Mouse (Mus musculus): ENCODE measurements around the gene Vmn1r203. TPM values are rescaled to one million over a fixed set of nuclear protein-coding genes. Genes with fewer than 3 reads are reported as not detected.
"Not testable (repeated sequence)": the region's sequence is repeated elsewhere in the genome, so short reads cannot be mapped to it uniquely, and the experiment has no call there.

Vmn1r203 gene
- polyA plus RNA-seq (2015; fragmentation: Nextera tagmentation; extraction: Ambion mirVana): 0.03 TPM in 1 of 2 replicates, not detected in the other

DNA sequence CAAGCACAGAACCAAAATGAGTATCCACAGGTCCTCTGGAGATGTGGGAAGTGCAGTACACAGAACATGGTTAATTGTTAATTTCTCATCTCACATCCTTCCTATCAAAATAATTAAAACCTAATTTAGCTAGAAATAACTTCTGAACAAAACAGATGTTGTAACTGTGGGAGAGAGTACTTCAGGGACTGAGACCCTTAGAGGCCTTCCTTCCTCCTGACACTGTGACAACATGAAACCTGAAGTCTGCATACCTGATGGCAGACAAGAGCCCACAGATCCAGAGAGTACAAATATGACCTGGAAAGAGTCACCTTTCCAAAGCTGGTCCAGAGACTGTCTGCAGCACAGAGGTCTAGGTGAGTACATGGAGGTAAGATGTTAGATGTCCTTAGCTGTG is at the start of gene Vmn1r203:
Gene Vmn1r203 (plus strand): TSS at position 301 of the 400 bp plus-strand sequence.
- no peak within 1 kb of the TSS for H3K4me3 ChIP-seq (replicated peaks)
- H3K9ac ChIP-seq: no peak within 1 kb of the TSS
- H3K27me3 ChIP-seq: no peaks in the 10 kb centered on the region
- no peaks in the 10 kb centered on the region for H3K9me3 ChIP-seq (replicated peaks)
- H3K4me2 ChIP-seq (replicated peaks): no peak within 1 kb of the TSS
- no peaks in the 10 kb centered on the region for H3K36me3 ChIP-seq
- no peak within 1 kb of the TSS for H3K27ac ChIP-seq (replicated peaks)
- H3K4me1 ChIP-seq: no peaks in the 10 kb centered on the region
- ATAC-seq (ENCODE audit: insufficient number of reproducible peaks, low FRiP score, low TSS enrichment, low read depth): no peak

DNA sequence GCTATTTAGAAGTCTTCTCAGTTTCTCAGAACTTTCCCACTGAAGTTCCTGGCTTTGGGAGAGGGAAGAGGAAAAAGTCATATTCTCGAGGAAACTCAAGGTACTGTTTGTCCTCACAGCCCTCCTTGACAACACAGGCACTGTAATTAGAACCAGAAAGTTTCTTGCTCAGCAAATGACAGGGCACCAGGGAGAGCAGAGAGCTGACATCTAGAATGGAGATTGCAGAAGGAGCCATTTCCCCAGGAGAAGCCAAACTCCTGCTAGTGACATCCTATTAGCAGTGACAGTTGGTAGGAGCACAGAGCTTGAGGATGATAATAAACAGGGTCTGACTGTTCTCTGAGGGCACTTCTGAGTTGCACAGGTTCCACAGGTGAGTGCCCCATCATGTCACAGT is 46.3 kb upstream of the Vmn1r203 start, which contains the start of gene Vmn1r201:
Gene Vmn1r201 (plus strand): TSS at position 301 of the 400 bp plus-strand sequence.
- 33% methylated on average over 1 of the region's 1 CpGs for WGBS
- H3K4me3 ChIP-seq (replicated peaks): no peak within 1 kb of the TSS
- H3K27me3 ChIP-seq: no peaks in the 10 kb centered on the region
- H3K36me3 ChIP-seq: no peaks in the 10 kb centered on the region
- no peak within 1 kb of the TSS for H3K9ac ChIP-seq
- H3K27ac ChIP-seq (replicated peaks): no peak within 1 kb of the TSS
- H3K4me1 ChIP-seq: no peaks in the 10 kb centered on the region
- ATAC-seq (ENCODE audit: insufficient number of reproducible peaks, low FRiP score, low TSS enrichment, low read depth): no peak
- H3K9me3 ChIP-seq (replicated peaks): no peaks in the 10 kb centered on the region
- H3K4me2 ChIP-seq (replicated peaks): no peak within 1 kb of the TSS

DNA sequence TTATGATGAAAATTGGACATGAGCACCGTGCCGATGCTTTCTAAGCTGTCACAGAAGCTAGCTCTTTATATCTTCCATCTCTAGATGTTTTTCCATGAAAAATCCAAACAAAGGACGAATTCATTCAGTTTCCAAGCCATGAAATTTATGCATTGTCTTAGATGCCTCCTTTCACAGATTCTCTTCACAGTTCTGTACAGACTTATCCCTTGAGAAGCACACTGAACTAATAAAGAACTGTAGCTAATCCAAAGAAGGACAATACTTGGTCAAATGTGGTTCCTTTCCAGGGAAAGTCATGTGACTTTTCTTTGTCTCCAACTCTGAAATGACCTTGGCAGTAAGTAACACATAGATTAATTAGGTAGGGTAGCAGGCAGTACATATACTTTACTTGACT is 15.5 kb upstream of the Vmn1r203 start:
- H3K4me3 ChIP-seq (replicated peaks): no peak overlapping the region
- no peaks in the 10 kb centered on the region for H3K27me3 ChIP-seq
- H3K9ac ChIP-seq: no peak overlapping the region
- no peak overlapping the region for H3K27ac ChIP-seq (replicated peaks)
- H3K9me3 ChIP-seq (replicated peaks): no peaks in the 10 kb centered on the region
- H3K36me3 ChIP-seq: no peaks in the 10 kb centered on the region
- no peak overlapping the region for H3K4me2 ChIP-seq (replicated peaks)
- ATAC-seq (ENCODE audit: insufficient number of reproducible peaks, low FRiP score, low TSS enrichment, low read depth): no peak
- WGBS: 71% methylated on average over 3 of the region's 3 CpGs
- H3K4me1 ChIP-seq: no peaks in the 10 kb centered on the region

DNA sequence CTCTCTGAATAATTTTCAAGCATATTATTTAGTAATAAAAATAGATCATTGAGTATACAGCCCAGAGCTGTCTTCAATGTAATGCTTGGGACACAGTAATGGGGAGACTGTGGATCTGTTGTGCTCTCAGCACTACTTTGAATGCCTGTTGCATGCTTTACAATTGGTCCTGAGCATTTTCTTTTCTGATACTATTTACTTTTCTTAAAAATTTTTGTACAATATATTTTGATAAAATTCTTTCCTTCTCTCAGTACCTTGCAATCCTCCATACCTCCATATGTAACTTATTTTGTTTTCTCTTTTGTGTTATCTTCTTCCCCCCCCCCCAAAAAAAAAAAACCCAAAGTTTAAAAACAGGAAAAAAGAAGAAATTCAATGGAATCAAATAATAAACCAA is 12.6 kb upstream of the Vmn1r203 start, which contains the start of gene Vmn1r202:
Gene Vmn1r202 (minus strand): TSS at position 101 of the 400 bp plus-strand sequence.
- no peak for ATAC-seq (ENCODE audit: insufficient number of reproducible peaks, low FRiP score, low TSS enrichment, low read depth)
- no peaks in the 10 kb centered on the region for H3K36me3 ChIP-seq
- H3K27ac ChIP-seq (replicated peaks): no peak within 1 kb of the TSS
- no peak within 1 kb of the TSS for H3K9ac ChIP-seq
- H3K27me3 ChIP-seq: no peaks in the 10 kb centered on the region
- H3K4me1 ChIP-seq: no peaks in the 10 kb centered on the region
- no peak within 1 kb of the TSS for H3K4me2 ChIP-seq (replicated peaks)
- no peaks in the 10 kb centered on the region for H3K9me3 ChIP-seq (replicated peaks)
- no peak within 1 kb of the TSS for H3K4me3 ChIP-seq (replicated peaks)

DNA sequence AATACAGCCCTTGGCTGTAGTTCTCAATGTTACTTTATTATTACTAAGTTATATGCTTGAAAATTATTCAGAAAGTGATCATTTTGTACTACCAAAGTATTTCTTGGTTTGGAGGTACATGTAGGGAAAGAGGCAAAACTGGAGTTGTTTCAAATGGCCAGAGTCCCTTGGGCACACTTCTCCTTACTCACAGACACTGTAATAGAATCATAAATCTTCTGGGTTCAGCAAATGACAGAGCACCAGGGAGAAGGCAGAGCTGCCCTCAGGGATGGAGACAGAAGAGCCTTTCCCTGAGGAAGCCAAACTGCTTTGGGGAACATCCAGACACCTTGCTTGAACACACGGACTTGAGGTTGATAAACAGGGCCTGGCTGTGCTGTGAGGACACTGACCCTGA is 35.0 kb downstream of the Vmn1r203 start, which contains the start of gene Vmn1r204:
Gene Vmn1r204 (plus strand): TSS at position 301 of the 400 bp plus-strand sequence.
- not testable (repeated sequence) for H3K4me3 ChIP-seq (replicated peaks); ATAC-seq (ENCODE audit: insufficient number of reproducible peaks, low FRiP score, low TSS enrichment, low read depth); H3K27ac ChIP-seq (replicated peaks); H3K9ac ChIP-seq; H3K36me3 ChIP-seq; H3K9me3 ChIP-seq (replicated peaks); H3K27me3 ChIP-seq; H3K4me2 ChIP-seq (replicated peaks); H3K4me1 ChIP-seq
- WGBS: 63% methylated on average over 1 of the region's 1 CpGs

DNA sequence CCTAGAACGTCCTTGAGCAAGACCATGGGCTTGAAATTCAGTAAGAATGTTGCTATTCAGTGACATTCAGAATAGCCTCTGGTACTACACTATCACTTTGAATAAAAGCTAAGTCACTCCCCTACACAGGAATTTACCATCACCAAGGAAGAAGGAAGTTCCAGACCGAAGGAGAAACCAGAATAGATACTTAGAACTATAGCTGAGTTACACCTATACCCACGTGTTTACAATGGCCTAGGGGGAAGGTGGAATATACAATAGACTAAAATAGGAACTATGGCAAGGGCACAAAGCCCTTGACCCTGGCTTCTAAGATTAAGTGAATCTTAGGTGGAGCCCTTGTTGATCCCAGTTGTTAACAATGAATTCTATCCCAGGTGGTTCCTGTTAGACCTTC is 57.0 kb downstream of the Vmn1r203 start:
- not testable (repeated sequence) for H3K36me3 ChIP-seq; H3K9me3 ChIP-seq (replicated peaks); H3K27ac ChIP-seq (replicated peaks); H3K27me3 ChIP-seq; H3K4me2 ChIP-seq (replicated peaks); ATAC-seq (ENCODE audit: insufficient number of reproducible peaks, low FRiP score, low TSS enrichment, low read depth); H3K9ac ChIP-seq; H3K4me1 ChIP-seq; H3K4me3 ChIP-seq (replicated peaks)
- 78% methylated on average over 3 of the region's 3 CpGs for whole genome bisulfite sequencing

Other genes starting within 250 kb of the Vmn1r203 start
- not detected in 2 replicates for gene Vmn1r195, start 247.6 kb upstream of the Vmn1r203 start, polyA plus RNA-seq (2015; fragmentation: Nextera tagmentation; extraction: Ambion mirVana)
- gene Vmn1r196, start 228.2 kb upstream of the Vmn1r203 start, polyA plus RNA-seq (2015; fragmentation: Nextera tagmentation; extraction: Ambion mirVana): 0.07 TPM in 2 replicates
- not detected in 2 replicates for gene Vmn1r197, start 193.5 kb upstream of the Vmn1r203 start, polyA plus RNA-seq (2015; fragmentation: Nextera tagmentation; extraction: Ambion mirVana)
- not detected in 2 replicates for gene Vmn1r198, start 167.8 kb upstream of the Vmn1r203 start, polyA plus RNA-seq (2015; fragmentation: Nextera tagmentation; extraction: Ambion mirVana)
- gene Vmn1r199, start 138.3 kb upstream of the Vmn1r203 start, polyA plus RNA-seq (2015; fragmentation: Nextera tagmentation; extraction: Ambion mirVana): 0.14 TPM in 1 of 2 replicates, not detected in the other
- not detected in 2 replicates for gene Vmn1r200, start 127.7 kb upstream of the Vmn1r203 start, polyA plus RNA-seq (2015; fragmentation: Nextera tagmentation; extraction: Ambion mirVana)
- gene Vmn1r201, start 46.2 kb upstream of the Vmn1r203 start, polyA plus RNA-seq (2015; fragmentation: Nextera tagmentation; extraction: Ambion mirVana): not detected in 2 replicates
- gene Vmn1r202, start 12.7 kb upstream of the Vmn1r203 start, polyA plus RNA-seq (2015; fragmentation: Nextera tagmentation; extraction: Ambion mirVana): not detected in 2 replicates
- not detected in 2 replicates for gene Vmn1r204, start 35.1 kb downstream of the Vmn1r203 start, polyA plus RNA-seq (2015; fragmentation: Nextera tagmentation; extraction: Ambion mirVana)
- gene Vmn1r205, start 74.9 kb downstream of the Vmn1r203 start, polyA plus RNA-seq (2015; fragmentation: Nextera tagmentation; extraction: Ambion mirVana): not detected in 2 replicates
- gene Vmn1r206, start 106.1 kb downstream of the Vmn1r203 start, polyA plus RNA-seq (2015; fragmentation: Nextera tagmentation; extraction: Ambion mirVana): not detected in 2 replicates
- gene Vmn1r207-ps, start 211.5 kb downstream of the Vmn1r203 start, polyA plus RNA-seq (2015; fragmentation: Nextera tagmentation; extraction: Ambion mirVana): not detected in 2 replicates